Mouse (Mus musculus): Measurements from ENCODE around the gene Scn8a. TPM values are rescaled to one million over a fixed set of nuclear protein-coding genes. Genes with fewer than 3 reads are reported as not detected.

Scn8a gene
- total RNA-seq, 2 experiments from 2014 or later = under 0.01 TPM; not detected in 1

DNA sequence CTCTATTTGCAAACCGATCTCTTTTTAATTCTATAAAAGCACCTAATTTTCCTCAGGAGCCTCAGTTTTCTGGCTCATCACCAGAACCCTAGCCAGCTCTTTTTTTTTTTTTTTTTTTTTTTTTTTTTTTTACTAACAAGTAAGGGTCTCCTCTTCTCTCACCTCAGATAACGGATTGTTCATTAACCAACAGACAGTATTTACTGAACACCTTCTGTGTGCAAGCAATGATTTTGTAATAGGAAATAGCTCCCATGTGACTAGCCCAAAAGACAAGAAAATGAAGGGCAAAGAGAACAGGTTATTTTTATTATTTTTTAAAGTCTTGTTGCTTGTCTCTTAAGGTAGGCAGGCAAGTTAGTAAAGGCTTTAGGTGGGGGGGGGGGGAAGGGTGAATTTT, 82.6 kb downstream of the Scn8a start:
- no peak for ATAC-seq (ENCODE audit: poor library complexity, severe bottlenecking)

DNA sequence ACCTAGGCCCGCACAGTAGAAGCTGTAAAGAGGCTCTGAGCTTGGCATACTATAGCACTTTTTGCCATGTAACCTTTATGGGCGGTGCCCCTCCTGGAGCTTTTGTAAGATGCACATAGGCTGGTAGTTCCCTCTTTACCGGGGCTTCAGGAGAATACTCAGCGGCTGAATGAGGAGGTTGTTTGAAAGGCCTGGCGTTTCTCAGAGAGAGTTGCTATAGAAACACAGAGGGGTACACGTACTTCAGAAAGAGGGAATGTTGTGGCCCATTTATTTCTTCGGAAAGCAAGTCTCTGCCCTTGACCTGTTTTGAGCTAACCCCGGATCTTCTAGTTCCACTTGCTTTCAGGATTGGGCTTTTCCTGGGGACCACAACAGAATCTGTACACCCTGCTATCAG, 83.2 kb downstream of the Scn8a start:
- no peak for ATAC-seq (ENCODE audit: poor library complexity, severe bottlenecking)

- ATAC-seq (ENCODE audit: poor library complexity, severe bottlenecking) = no peak
Observed at GRCm38 (mm10) chr15:100953955-100954354, 84.3 kb downstream of the Scn8a start.

DNA sequence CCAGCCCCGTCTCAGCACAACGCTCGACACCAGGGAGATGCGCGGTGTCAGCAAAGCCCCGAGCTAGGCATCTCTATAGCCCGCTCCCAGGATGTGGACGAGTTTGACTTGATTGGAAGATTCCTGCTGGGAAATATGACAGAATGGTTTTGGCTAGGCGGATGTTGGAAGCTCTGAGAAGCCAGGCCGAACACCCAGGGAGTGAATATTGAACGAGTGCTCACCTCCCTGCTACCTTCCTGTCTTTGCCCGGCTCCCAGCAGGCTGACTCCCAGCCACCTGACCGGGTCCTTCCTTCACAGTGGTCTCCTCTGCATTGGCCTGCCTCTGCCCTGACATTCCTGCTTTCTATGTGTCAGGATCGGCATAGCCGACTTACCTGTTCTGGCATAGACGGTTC, 85.1 kb downstream of the Scn8a start:
- no peak for ATAC-seq (ENCODE audit: poor library complexity, severe bottlenecking)

- no peak for ATAC-seq (ENCODE audit: poor library complexity, severe bottlenecking)
Observed at GRCm38 (mm10) chr15:100960958-100961357, 91.3 kb downstream of the Scn8a start.

DNA sequence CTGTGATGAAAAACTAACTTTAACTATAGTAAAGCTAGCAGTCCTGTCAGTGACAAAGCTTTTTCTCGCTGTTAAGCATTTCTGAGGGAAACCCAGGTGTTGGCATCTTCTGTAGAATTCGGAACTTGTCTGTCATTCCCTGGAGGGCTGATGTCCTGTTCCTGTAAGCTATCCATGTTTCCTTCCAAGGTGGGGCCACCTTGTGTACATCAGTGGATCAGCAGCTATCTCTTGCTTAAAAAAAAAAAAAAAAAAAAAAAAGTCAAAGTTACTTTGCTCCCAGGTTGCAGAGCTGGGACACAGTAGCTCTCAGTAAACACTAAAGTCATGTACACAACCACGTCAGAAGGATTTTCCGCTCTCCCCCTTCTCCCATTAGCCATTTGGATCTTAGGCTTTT, 91.9 kb downstream of the Scn8a start:
- no peak for ATAC-seq (ENCODE audit: poor library complexity, severe bottlenecking)

- no peak for ATAC-seq (ENCODE audit: poor library complexity, severe bottlenecking)
Observed at GRCm38 (mm10) chr15:100971443-100971842, 101.8 kb downstream of the Scn8a start.

- ATAC-seq (ENCODE audit: poor library complexity, severe bottlenecking) = no peak
Observed at GRCm38 (mm10) chr15:100972795-100973194, 103.1 kb downstream of the Scn8a start.

GRCm38 (mm10) chr15:100974679-100975078, 105.0 kb downstream of the Scn8a start:
- ATAC-seq (ENCODE audit: poor library complexity, severe bottlenecking) = no peak

DNA sequence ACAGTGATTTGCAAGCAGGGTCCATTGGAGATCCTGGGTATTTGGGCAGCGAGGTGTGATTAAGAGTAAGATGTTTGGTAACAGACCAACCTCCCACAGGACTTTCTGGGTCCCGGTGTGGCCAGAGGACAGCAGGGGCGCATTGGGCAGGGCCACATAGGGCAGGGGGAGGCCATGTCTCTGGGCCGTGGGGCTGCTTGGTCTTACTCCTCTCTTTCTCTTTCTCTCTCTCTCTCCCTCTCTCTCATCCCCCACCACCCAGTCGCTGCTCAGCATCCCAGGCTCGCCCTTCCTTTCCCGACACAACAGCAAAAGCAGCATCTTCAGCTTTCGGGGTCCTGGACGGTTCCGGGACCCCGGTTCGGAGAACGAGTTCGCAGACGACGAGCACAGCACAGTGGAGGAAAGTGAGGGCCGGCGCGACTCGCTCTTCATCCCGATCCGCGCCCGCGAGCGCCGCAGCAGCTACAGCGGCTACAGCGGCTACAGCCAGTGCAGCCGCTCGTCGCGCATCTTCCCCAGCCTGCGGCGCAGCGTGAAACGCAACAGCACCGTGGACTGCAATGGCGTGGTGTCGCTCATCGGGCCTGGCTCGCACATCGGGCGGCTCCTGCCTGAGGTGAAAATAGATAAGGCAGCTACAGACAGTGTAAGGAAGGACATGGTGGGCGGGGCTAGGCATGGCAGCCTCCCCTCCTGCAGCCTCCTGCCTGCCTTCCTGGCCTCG, 113.9 kb downstream of the Scn8a start:
- peak; percentile 43; the same call in 1 of the 2 replicates for ATAC-seq (ENCODE audit: poor library complexity, severe bottlenecking)

DNA sequence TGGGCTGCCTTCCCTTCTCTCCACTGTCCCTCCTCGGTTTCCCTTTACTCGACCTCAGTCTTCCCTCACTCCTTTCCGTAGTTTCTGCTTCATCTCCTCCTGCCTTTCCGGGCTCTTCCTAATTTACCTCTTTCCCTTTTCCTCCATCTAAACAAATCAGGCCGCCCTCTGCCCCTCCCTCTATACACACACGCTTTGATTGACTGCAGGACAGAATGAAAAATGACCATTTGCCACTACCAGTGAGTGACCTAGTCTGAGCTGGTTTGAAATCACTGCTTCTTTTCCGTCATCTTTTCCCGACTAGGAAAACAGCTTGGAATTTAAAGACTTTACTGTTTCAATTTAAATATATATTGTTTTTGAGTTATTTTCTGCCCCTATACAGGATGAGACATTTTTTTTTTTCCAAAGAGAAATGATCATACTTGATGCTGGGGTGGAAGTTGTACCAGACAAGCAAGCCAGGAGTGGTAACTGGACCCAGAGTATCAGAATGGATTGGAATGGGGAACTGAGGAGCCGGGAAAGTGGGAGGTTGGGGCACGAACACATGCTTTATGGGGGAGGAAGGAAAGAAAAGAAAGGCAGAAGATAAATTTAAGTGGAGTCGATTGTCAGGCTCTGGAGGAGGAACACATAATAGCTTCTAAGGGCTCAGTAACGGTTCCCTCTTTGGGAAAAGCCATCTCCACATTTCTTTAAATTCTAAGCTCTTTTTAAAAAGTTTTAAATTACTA, 114.7 kb downstream of the Scn8a start:
- ATAC-seq (ENCODE audit: poor library complexity, severe bottlenecking) = no peak

GRCm38 (mm10) chr15:100986479-100986878, 116.8 kb downstream of the Scn8a start:
- ATAC-seq (ENCODE audit: poor library complexity, severe bottlenecking) = no peak

- no peak for ATAC-seq (ENCODE audit: poor library complexity, severe bottlenecking)
Observed at GRCm38 (mm10) chr15:100987031-100987430, 117.4 kb downstream of the Scn8a start.

GRCm38 (mm10) chr15:100990283-100990682, 120.6 kb downstream of the Scn8a start:
- no peak for ATAC-seq (ENCODE audit: poor library complexity, severe bottlenecking)

DNA sequence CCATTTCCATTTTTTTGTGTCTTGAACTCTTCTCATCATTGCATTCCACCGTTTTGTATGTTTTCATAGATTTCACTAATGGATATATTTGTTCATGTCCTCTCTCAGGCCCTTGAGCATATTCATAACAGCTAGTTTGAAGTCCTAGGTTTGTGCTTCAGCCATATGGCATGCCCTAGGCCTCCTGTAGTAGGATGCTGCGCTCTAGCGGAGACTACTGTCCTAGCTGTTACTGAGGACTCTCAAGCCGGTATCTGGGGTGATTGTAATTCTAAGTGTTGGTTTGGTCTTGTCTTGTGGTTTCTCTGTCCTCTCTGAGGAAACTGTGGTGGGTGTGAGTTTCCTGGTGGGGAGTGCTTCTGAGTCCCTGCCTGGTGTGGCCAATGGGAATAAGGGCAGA, 127.4 kb downstream of the Scn8a start:
- ATAC-seq (ENCODE audit: poor library complexity, severe bottlenecking) = no peak

GRCm38 (mm10) chr15:101001685-101002084, 132.0 kb downstream of the Scn8a start:
- ATAC-seq (ENCODE audit: poor library complexity, severe bottlenecking) = no peak

- no peak for ATAC-seq (ENCODE audit: poor library complexity, severe bottlenecking)
Observed at GRCm38 (mm10) chr15:101002466-101002865, 132.8 kb downstream of the Scn8a start.

DNA sequence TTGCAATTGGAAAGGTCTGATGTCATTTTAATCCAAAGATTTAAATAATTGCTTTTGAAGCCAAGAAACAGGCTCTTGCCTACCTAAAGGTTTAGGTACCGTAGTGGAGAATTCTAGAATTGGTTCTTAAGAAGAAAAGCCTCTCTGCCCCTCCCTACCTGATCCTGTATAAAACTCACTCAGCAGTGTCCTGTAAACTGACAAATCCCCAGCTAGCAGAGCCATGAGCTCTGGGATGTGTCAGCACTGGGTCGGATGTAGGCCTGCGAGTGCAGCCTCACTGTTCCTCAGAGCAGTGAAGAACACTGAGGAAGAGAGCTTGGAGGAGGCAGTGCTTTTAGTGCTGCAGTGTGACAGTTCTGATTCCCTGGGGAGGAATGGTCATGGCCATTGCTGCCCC, 134.9 kb downstream of the Scn8a start:
- ATAC-seq (ENCODE audit: poor library complexity, severe bottlenecking) = no peak

GRCm38 (mm10) chr15:101005717-101006116, 136.1 kb downstream of the Scn8a start:
- ATAC-seq (ENCODE audit: poor library complexity, severe bottlenecking) = no peak

GRCm38 (mm10) chr15:101006251-101007040, 136.8 kb downstream of the Scn8a start:
- peak; percentile 62 for ATAC-seq (ENCODE audit: poor library complexity, severe bottlenecking)

DNA sequence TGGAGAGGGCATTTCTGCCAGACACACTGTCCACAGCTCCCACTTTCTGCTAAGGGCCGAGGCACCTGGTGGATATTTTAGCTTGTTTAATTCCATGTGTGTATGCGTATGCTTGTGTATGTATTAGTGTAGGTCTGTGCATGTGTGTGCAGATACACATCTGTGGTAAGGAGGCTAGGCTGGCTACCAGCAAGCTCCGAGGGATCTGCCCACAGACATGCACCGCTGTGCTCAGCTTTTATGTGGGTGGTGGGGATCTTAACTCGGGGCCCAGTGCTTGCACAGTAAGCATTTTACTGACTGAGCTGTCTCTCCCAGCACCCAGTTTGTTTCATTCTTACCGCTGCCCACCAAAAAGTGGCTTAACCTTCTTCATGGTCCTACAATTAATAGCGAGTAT, 137.6 kb downstream of the Scn8a start:
- no peak for ATAC-seq (ENCODE audit: poor library complexity, severe bottlenecking)

Data from megakaryocyte, adult 5-6 weeks (primary cell).